Mouse (Mus musculus) erythroblast, embryonic 14.5 days (primary cell): ENCODE measurements around the gene Scn8a.

Experiments used
- GATA1 ChIP-seq: IDR thresholded peaks from 2 replicates; pipeline ENCODE4 v1.6.1; 2012; ENCODE audit warnings: low read length, inconsistent platforms, mixed read lengths
- TAL1 ChIP-seq: IDR thresholded peaks from 3 replicates; pipeline ENCODE4 v1.6.1; 2012; ENCODE audit warnings: low read length, inconsistent platforms, mixed read lengths

DNA sequence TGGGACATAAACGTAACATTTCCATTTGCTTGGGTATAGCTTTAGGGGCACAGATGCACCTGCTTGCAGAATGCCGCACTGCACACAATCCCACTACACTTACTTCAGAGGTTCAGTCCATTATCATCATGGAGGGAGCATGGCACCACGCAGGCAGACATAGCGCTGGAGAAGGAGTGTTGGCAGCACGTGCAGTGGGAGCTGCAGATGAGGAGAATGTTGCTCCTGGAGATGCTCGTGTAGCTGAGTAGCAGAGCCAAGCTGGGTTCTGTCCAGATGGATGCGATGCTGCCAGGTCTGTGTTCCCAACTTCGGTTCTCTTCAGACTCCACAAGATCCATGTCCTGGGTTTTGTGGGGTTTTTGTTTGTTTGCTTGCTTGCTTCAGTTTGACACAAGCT lies 43.6 kb upstream of the Scn8a start:
- TF ChIP-seq GATA1 (no peak), TAL1 (no peak)
